Mouse (Mus musculus) mouse trophoblast stem cell (cell line): ENCODE measurements around the gene Klk1b16.
"Not testable (repeated sequence)": the region's sequence is repeated elsewhere in the genome, so short reads cannot be mapped to it uniquely, and the experiment has no call there.

Experiments used
- in situ Hi-C, 2 experiments: fragments of 300-500 bp; cut with MseI, MboI; formaldehyde crosslinking; loops; 2 replicates in 1 of 2; 3 replicates in 1 of 2; pipeline ENCODE4 v1.15.1; 2025

Gene Klk1b16

DNA sequence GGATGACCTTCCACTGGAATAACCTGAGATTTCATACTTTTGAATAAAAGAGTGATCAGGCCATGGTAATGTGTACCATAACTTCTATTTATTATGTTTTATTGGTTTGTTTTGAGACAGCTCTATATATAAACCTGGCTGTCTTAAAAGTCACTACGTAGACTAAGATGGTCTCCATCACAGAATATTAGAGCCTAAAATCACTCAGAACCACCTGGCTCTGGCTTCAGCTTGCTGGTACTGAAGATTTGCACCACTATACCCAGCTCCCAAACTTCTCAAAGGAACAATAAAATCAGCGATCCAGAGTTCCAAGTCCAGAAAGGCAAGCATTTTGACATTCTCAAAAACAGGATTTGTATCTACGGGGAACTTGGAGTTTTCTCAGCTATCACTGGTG lies at the start of gene Klk1b16:
TSS of gene Klk1b16 (plus strand) at position 301 of the 400 bp plus-strand sequence.
- in situ Hi-C loops = no loop called here

DNA sequence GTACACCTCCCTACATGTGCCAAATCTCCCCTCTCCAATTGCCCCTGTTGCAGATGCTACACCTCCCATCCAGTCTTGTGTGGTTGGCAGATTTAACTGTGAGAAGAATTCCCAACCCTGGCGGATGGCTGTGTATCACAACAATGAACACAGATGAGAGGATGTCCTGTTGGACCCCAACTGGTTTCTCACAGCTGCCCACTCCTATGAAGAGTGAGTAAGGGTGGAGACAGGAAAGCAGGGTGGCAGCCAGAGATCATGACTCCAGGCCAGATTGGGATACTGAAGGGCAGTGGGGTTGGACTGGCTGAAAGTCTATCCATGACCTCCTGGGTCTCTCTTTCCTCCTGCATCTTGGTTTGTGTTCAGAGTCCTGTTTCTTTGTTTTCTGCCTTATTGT lies 40.5 kb upstream of the Klk1b16 start:
- in situ Hi-C loops = loop anchor here in 1 of 2 experiments (10.0 kb wide), 1 partner anchor 61 kb away; no protein-coding TSS in a partner anchor

- in situ Hi-C loops = not testable (repeated sequence)
Measured at GRCm38 (mm10) chr7:44102028-44102427, 34.5 kb upstream of the Klk1b16 start, which contains the start of gene Klk1b21. TSS of gene Klk1b21 (plus strand) at chr7:44102328.

- in situ Hi-C loops = no loop called here
Measured at GRCm38 (mm10) chr7:44112373-44112772, 24.2 kb upstream of the Klk1b16 start, which contains the start of gene Klk1b22. TSS of gene Klk1b22 (plus strand) at chr7:44112673.

- in situ Hi-C loops = no loop called here
Measured at GRCm38 (mm10) chr7:44123445-44123844, 13.1 kb upstream of the Klk1b16 start.

DNA sequence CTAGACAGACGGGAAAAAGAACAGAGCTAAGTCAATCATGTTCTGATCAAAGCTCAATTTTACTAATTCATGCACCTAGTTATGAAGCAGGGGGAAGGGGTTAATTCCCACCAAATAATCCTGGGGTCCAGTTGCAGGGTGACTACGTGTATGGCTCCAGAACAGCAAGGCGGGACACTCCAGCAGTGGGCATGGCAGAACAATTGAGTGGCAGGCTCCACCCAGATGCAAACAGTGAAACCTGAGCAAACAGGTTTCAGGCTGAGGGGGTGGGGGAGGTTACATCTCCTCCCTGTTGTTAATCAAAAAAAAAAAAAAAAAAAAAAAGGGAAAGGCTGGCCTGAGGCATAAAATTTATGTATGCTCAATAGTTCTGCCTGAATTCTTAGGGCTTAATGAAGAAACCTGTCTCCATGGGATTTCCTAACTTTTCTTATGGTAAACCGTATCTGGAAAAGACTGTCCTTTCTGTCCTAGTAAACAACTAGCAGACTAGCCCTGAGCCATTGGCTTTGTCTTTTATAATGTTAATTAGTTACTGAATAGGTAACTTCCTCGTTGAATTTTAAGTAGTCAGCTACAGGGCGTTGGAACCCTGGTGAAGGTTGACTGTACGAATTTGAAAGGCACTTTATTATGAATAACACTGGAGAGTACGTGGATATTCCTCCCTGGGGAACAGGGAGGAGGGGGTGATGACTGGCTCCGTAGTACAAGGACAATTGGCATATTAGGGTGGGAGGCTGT lies 42.9 kb downstream of the Klk1b16 start:
- in situ Hi-C loops = no loop called here

DNA sequence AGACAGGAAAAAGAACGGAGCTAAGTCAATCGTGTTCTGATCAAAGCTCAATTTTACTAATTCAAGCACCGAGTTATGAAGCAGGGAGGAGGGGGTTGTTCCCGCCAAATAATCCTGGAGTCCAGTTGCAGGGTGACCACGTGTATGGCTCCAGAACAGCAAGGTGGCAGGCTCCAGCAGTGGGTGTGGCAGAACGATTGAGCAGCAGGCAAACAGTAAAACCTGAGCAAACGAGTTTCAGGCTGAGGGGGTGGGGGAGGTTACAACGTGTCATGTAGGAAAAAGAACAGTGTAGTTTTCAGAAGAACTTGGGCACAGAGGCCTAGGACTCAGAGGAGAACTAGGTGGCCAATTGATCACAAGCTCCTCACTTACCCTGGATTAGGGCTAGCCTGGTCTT lies 49.9 kb downstream of the Klk1b16 start:
- in situ Hi-C loops = not testable (repeated sequence)

- in situ Hi-C loops = not testable (repeated sequence)
Measured at GRCm38 (mm10) chr7:44187936-44188335, 51.4 kb downstream of the Klk1b16 start, which contains the start of gene Klk1b24. TSS of gene Klk1b24 (plus strand) at chr7:44188236.
